Mouse (Mus musculus) midbrain, embryonic 14.5 days (tissue): ENCODE measurements at regions not wholly inside any gene's neighbourhood (a gene's known extent, or its start where the extent isn't known, plus 50 kb on each side); places are given as distances from the start of the nearest gene placed in this dataset.

ENCODE experiments used
- ATAC-seq: fragments of 200-750 bp; cut with Nextera tagmentation; 2 replicates; pipeline ENCODE4 v1.8.0; 2017; ENCODE audit warnings: moderate number of reproducible peaks, moderate library complexity; ENCODE audit not compliant: low FRiP score, low TSS enrichment
- DNase-seq: peaks from one replicate; pipeline ENCODE4 v3.0.0-alpha.2; 2015
- H3K27ac ChIP-seq: fragments of 300-500 bp; sonication (generic); replicated peaks from 2 replicates; pipeline ENCODE4 v1.5.1; 2014; ENCODE audit warnings: mild to moderate bottlenecking, low read depth, low read length, moderate library complexity
- H3K27me3 ChIP-seq: fragments of 300-500 bp; sonication (generic); 2 replicates; pipeline ENCODE4 v1.6.1; 2014; ENCODE audit warnings: low read length, control low read depth, mixed read lengths; ENCODE audit not compliant: control insufficient read depth, insufficient read depth
- H3K36me3 ChIP-seq: fragments of 300-500 bp; sonication (generic); 2 replicates; pipeline ENCODE4 v1.6.1; 2014; ENCODE audit warnings: low read length, control low read depth; ENCODE audit not compliant: control insufficient read depth, insufficient read depth
- H3K4me1 ChIP-seq: fragments of 300-500 bp; sonication (generic); 2 replicates; pipeline ENCODE4 v1.6.1; 2014; ENCODE audit warnings: mild to moderate bottlenecking, antibody characterized with exemption, low read length, control low read depth; ENCODE audit not compliant: control insufficient read depth, insufficient read depth
- H3K4me2 ChIP-seq: fragments of 300-500 bp; sonication (generic); 2 replicates; pipeline ENCODE4 v1.6.1; 2014; ENCODE audit warnings: mild to moderate bottlenecking, low read length, moderate library complexity
- H3K4me3 ChIP-seq: fragments of 300-500 bp; sonication (generic); replicated peaks from 2 replicates; pipeline ENCODE4 v1.5.1; 2014; ENCODE audit warnings: low read depth, low read length
- H3K9ac ChIP-seq: fragments of 300-500 bp; sonication (generic); replicated peaks from 2 replicates; pipeline ENCODE4 v1.6.1; 2014; ENCODE audit warnings: mild to moderate bottlenecking, low read length, moderate library complexity
- H3K9me3 ChIP-seq: fragments of 300-500 bp; sonication (generic); 2 replicates; pipeline ENCODE4 v1.6.1; 2016; ENCODE audit warnings: low read length, control low read depth, mixed read lengths; ENCODE audit not compliant: control insufficient read depth
- WGBS: fragments of 180-500 bp; shearing (Covaris S2); extraction: QIAGEN DNeasy Blood & Tissue Kit; methylation state at CpG from one replicate; pipeline ENCODE4 v1.1.7; 2014; 5-methylcytosine and 5-hydroxymethylcytosine counted together

DNA sequence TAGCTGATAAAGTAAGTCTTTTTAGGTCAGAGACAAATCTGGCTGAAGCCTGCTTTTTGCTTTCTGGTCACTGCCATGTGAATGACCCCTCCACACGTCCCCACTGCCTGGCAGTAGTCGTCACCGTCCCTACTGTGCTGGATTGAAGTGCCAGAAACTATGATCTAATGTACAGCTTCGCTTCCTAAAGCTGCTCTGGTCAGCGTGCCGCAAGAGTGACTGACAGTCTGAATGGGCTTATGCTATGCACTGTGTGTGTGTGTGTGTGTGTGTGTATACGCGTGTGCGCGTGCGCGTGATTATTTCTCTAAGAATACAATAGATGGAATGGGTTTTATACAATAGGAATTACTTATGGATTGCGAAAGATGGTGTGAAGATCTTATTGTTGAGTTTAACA is 281.2 kb downstream of the Ttll7 start:
- 73% methylated on average over 13 of the region's 13 CpGs for WGBS
- H3K4me1 ChIP-seq = peaks cover 8% of the 10 kb centered on the region
- H3K4me2 ChIP-seq = no peak overlapping the region
- ATAC-seq = no peak
- H3K9me3 ChIP-seq = no peaks in the 10 kb centered on the region
- no peak overlapping the region for H3K4me3 ChIP-seq
- no peaks in the 10 kb centered on the region for H3K27me3 ChIP-seq
- 0 out of 2 replicates have a peak overlapping the region, but pooled peaks have one; percentile 2 for H3K27ac ChIP-seq
- no peaks in the 10 kb centered on the region for H3K36me3 ChIP-seq
- no peak overlapping the region for H3K9ac ChIP-seq
- no peak for DNase-seq

DNA sequence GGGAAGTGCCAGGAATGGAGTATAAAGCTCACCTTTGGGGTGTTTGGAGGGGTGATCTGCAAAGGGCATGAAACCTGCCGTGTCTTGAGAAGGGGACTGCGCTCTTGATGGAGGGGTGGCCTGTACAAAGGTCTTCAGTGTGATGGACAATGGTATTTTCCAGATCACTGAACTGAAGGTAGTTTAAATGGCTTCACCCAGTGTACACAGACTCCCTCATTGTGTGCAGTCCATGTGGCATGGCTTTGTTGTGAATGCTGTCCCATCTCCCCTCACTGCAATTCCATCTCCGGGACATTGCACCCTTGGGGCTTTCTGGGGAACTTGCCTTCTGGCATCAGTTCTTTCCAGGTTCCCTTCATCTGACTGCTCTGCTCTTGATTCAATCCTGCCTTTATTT is 288.2 kb downstream of the Ttll7 start:
- ATAC-seq = no peak
- 40% methylated on average over 3 of the region's 3 CpGs for WGBS
- Histone ChIP-seq H3K27ac (no peak overlapping the region), H3K4me3 (no peak overlapping the region), H3K9ac (no peak overlapping the region), H3K4me1 (no peaks in the 10 kb centered on the region), H3K27me3 (no peaks in the 10 kb centered on the region), H3K36me3 (no peaks in the 10 kb centered on the region), H3K9me3 (no peaks in the 10 kb centered on the region), H3K4me2 (no peak overlapping the region)
- no peak for DNase-seq

DNA sequence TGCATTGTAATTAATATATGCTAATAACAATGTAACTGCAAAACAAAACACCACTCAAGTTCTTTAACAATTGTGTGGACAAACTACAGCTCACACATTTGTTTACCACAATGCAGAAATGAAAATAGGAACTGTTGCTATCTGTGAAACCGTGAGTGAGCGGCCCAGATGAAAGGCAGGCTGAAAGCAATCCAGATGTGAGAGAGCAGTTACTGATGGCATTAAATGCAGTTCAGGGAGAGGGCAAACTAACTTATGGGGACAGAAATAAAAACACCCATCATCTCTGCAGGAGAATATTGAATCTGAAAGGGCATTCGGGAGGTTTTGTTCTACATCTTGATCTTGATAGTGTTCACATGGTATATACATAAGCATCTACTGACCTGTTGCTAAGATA is 301.3 kb downstream of the Ttll7 start:
- Histone ChIP-seq H3K9me3 (no peaks in the 10 kb centered on the region), H3K27ac (no peak overlapping the region), H3K9ac (no peak overlapping the region), H3K4me2 (no peak overlapping the region), H3K27me3 (no peaks in the 10 kb centered on the region), H3K4me3 (no peak overlapping the region), H3K4me1 (no peaks in the 10 kb centered on the region), H3K36me3 (no peaks in the 10 kb centered on the region)
- WGBS = 82% methylated on average over 3 of the region's 3 CpGs
- DNase-seq (no peak), ATAC-seq (no peak)

DNA sequence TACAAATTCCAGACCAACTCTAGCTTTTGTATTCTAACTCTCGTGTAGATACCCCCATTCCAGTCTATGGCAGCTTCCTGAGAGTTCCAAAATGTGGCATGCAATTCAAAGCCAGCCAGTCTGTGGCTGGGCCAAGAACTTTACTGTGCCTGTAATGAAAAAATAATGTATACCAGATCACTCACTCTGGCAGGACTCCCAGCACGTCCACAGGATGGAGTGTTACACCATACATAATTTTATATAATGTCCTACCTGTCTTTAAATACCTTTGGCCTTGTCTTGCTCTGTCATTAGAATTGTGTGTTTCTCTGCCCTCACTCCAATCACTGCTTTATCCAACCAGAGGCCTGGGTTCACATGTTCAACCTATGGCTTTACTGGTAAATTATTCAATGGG is 301.8 kb downstream of the Ttll7 start:
- H3K9me3 ChIP-seq = no peaks in the 10 kb centered on the region
- no peaks in the 10 kb centered on the region for H3K4me1 ChIP-seq
- DNase-seq (no peak), ATAC-seq (no peak)
- H3K27me3 ChIP-seq = no peaks in the 10 kb centered on the region
- H3K4me2 ChIP-seq = no peak overlapping the region
- 75% methylated on average over 2 of the region's 2 CpGs for WGBS
- no peaks in the 10 kb centered on the region for H3K36me3 ChIP-seq
- H3K9ac ChIP-seq = no peak overlapping the region
- H3K4me3 ChIP-seq = no peak overlapping the region
- no peak overlapping the region for H3K27ac ChIP-seq

DNA sequence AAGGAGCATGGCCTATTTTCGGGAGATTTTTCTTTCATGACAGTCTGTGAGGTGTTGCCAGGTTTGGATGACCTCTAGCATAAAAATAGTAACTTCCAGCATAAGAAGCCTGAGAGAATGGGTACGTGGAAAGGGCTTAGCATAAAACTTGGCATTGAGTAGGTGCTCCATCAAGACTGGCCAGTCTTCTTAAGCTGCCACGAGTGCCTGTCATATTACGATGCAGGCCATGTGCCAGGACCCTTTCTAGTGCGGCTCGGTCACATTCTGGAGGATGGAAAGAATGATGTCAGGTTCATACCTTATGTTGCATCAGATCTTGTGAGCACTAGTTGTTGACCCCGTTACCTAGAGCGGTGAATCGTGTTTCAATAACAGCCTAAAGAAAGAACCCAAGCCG is 311.0 kb downstream of the Ttll7 start:
- Histone ChIP-seq H3K9ac (no peak overlapping the region), H3K4me2 (no peak overlapping the region), H3K36me3 (no peaks in the 10 kb centered on the region), H3K27me3 (no peaks in the 10 kb centered on the region), H3K27ac (no peak overlapping the region), H3K4me1 (no peaks in the 10 kb centered on the region), H3K4me3 (no peak overlapping the region), H3K9me3 (no peaks in the 10 kb centered on the region)
- ATAC-seq = no peak
- DNase-seq = no peak
- 93% methylated on average over 10 of the region's 10 CpGs for WGBS

DNA sequence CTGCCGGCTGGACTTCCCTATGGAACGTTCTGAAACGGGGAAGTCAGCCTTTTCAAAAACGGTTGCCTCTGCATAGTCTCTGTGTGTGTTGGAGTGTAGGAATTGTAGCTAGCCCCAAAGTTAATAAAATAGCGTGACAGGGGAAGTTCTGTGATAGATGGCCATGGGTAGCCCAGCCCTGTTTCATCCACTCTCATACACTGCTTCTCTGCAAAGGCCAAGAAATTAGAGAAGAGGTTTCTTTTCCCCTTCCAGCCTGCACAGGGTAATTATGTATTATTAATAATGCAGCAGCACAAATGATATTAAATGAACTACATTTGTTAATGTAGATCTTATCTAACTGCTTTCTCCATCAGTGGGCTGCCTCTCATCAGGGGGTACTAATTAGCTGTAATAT is 311.4 kb downstream of the Ttll7 start:
- 89% methylated on average over 5 of the region's 5 CpGs for WGBS
- no peaks in the 10 kb centered on the region for H3K4me1 ChIP-seq
- DNase-seq (no peak), ATAC-seq (no peak)
- H3K27me3 ChIP-seq = no peaks in the 10 kb centered on the region
- no peaks in the 10 kb centered on the region for H3K9me3 ChIP-seq
- H3K9ac ChIP-seq = no peak overlapping the region
- no peak overlapping the region for H3K27ac ChIP-seq
- no peak overlapping the region for H3K4me2 ChIP-seq
- H3K4me3 ChIP-seq = no peak overlapping the region
- H3K36me3 ChIP-seq = no peaks in the 10 kb centered on the region

DNA sequence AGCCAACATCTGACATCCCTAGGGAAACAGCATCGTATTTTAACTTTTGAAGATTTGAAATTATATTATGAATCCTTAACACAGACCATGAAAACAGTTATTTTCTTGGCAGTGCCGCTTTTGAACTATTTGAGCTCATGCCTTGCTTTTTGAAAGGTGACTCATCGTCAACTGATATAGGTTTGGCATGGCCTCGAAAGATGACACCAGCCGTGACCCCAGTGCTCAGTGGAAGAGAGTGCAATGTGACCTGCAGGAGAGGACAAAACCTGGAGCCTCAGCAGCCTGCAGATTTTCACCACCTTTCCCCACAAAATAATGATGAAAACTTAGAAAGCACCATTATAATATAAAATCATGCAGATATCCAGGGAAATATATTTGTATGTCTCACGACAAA is 312.8 kb downstream of the Ttll7 start:
- Histone ChIP-seq H3K27ac (no peak overlapping the region), H3K27me3 (no peaks in the 10 kb centered on the region), H3K9ac (no peak overlapping the region), H3K4me1 (no peaks in the 10 kb centered on the region), H3K9me3 (no peaks in the 10 kb centered on the region), H3K36me3 (no peaks in the 10 kb centered on the region), H3K4me3 (no peak overlapping the region), H3K4me2 (no peak overlapping the region)
- DNase-seq (no peak), ATAC-seq (no peak)
- 89% methylated on average over 6 of the region's 6 CpGs for WGBS

DNA sequence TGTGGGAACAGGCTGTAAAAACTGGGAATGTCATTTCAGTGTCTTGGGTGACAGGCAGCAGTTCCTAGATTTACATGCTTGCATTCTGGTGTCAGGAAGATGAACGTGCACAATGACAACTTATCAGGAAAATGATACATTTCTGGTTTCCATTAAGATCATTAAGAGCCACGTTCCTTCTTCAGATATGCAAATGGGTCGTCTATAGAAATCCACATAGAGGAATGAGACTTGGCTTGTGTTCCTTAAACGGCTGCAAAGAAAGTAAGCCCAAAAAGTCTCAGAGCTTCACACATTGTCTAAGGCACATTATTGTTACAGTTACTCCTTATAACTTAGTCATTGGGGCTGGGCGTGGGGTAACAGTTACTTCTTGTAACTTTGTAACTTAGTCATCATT is 314.4 kb downstream of the Ttll7 start:
- ATAC-seq = no peak
- Histone ChIP-seq H3K4me3 (no peak overlapping the region), H3K27me3 (no peaks in the 10 kb centered on the region), H3K9me3 (no peaks in the 10 kb centered on the region), H3K4me2 (no peak overlapping the region), H3K36me3 (no peaks in the 10 kb centered on the region), H3K9ac (no peak overlapping the region), H3K4me1 (no peaks in the 10 kb centered on the region), H3K27ac (no peak overlapping the region)
- WGBS = 63% methylated on average over 5 of the region's 5 CpGs
- no peak for DNase-seq

DNA sequence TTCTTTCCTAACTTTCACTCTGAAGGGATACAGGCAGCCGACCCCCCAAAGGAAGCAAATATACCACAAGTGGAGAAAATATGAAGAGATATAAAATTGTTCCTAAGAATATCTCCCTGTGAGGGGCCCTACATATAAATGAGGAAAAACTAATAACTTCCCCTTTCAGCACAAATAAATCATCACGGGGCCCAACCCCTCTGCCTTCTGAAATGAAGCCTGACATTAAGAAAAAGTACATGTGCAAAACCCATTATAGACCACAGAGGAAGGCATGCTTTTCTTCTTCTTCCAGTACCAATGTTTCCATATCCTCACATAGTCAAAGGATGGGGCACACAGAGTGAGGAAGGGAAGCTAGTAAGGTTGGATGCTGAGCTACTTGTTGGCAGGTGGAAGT is 317.0 kb downstream of the Ttll7 start:
- DNase-seq = no peak
- Histone ChIP-seq H3K4me3 (no peak overlapping the region), H3K9ac (no peak overlapping the region), H3K9me3 (no peaks in the 10 kb centered on the region), H3K4me1 (no peaks in the 10 kb centered on the region), H3K27me3 (no peaks in the 10 kb centered on the region), H3K36me3 (no peaks in the 10 kb centered on the region), H3K4me2 (no peak overlapping the region), H3K27ac (no peak overlapping the region)
- 87% methylated on average over 2 of the region's 2 CpGs for WGBS
- no peak for ATAC-seq
